Mouse (Mus musculus) liver, embryonic 14.5 days (tissue): ENCODE data around the gene 4930539E08Rik.

Source experiments
- CTCF ChIP-seq: IDR thresholded peaks from 2 replicates; pipeline ENCODE4 v1.5.1; 2016; ENCODE audit warnings: antibody characterized with exemption, low read depth, control low read depth
- EP300 ChIP-seq: IDR thresholded peaks from 2 replicates; pipeline ENCODE4 v1.6.1; 2016; ENCODE audit warnings: antibody characterized with exemption, low read depth

- TF ChIP-seq CTCF: no peak
- no peak for TF ChIP-seq EP300
These were observed 68.0 kb downstream of the 4930539E08Rik start for GRCm38 (mm10) chr17:28846974-28847617.
